Mouse (Mus musculus) lung, adult 2 months (tissue): Measurements from ENCODE around the gene Kin. TPM values are rescaled to one million over a fixed set of nuclear protein-coding genes. Genes with fewer than 3 reads are reported as not detected.

Experiments
- DNase-seq: peaks from one replicate; pipeline ENCODE4 v3.0.0; 2022
- H3K4me1 ChIP-seq: fragments of 200-500 bp; 2 replicates; pipeline ENCODE4 v1.6.1; 2011; ENCODE audit warnings: low read length; ENCODE audit not compliant: control insufficient read depth, insufficient read depth
- H3K4me3 ChIP-seq: fragments of 200-500 bp; replicated peaks from 2 replicates; pipeline ENCODE3; 2011; ENCODE audit warnings: low read depth, mild to moderate bottlenecking, control low read depth, low read length; ENCODE audit errors: extremely low read depth
- CTCF ChIP-seq: fragments of 200-500 bp; IDR thresholded peaks from 2 replicates; pipeline ENCODE4 v1.5.1; 2011; ENCODE audit warnings: mild to moderate bottlenecking, low read length, control low read depth; ENCODE audit not compliant: insufficient read depth
- POLR2A ChIP-seq: fragments of 200-500 bp; IDR thresholded peaks from 2 replicates; pipeline ENCODE4 v1.6.1; 2011; ENCODE audit warnings: low read depth, mild to moderate bottlenecking, control low read depth, low read length, borderline replicate concordance; ENCODE audit errors: extremely low read depth
- WGBS: fragments of 180-500 bp; shearing (Covaris S2); methylation state at CpG from one replicate; pipeline ENCODE4 v1.1.7; 2018; 5-methylcytosine and 5-hydroxymethylcytosine counted together
- polyA plus RNA-seq: library from polyadenylated mRNA; depleted of rRNA; stranded (reverse); fragments of >200 nt; gene quantifications from 2 replicates; pipeline ENCODE4 v1.2.3, GENCODE M21; 2012; rRNA removed

The Kin gene
- polyA plus RNA-seq, 1 experiment: 1.7 TPM

DNA sequence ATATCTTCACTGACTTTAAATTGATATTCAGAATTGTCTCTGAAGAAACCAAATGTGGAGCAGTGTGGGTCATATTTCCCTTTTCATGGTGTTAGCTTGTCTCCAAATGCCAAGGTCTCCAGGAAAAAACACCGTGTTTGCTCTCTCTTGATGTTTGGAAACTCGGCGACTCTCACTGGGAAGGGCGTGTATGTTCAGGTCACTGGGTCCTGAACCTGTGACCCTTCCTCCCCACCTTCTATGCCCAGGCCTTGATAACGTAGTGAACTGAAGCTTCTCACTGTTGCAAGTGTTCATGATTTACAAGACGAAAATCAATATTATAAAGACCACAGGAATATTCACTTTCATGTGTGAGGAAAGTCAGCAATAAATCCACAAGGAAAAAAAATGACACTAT lies 53.5 kb downstream of the Kin start:
- no peak for DNase-seq
- Histone ChIP-seq H3K4me1 (no peaks in the 10 kb centered on the region), H3K4me3 (no peak overlapping the region)
- 51% methylated on average over 6 of the region's 6 CpGs for WGBS
- TF ChIP-seq CTCF (no peak), POLR2A (no peak)

DNA sequence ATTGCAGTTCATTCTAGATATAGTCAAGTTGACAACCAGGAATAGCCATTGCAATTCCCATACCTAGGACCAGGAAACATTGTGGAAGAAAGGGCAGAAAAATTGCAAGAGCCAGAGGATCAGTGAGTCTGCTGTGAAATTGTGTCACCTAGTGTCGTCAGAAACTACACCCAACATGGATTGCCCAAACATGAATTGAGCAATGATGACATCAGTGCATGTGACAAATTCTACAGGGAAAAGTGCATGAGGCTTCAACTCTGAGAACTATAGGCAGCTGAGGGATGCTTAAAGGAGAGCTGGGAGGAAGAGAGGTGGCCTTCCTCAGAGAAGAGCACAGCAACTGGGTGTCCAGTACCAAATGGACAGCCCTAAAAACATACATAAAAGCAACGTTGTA lies 56.9 kb downstream of the Kin start:
- Histone ChIP-seq H3K4me3 (no peak overlapping the region), H3K4me1 (no peaks in the 10 kb centered on the region)
- WGBS: 69% methylated on average over 2 of the region's 2 CpGs
- TF ChIP-seq POLR2A: no peak
- TF ChIP-seq CTCF: no peak
- DNase-seq: no peak

DNA sequence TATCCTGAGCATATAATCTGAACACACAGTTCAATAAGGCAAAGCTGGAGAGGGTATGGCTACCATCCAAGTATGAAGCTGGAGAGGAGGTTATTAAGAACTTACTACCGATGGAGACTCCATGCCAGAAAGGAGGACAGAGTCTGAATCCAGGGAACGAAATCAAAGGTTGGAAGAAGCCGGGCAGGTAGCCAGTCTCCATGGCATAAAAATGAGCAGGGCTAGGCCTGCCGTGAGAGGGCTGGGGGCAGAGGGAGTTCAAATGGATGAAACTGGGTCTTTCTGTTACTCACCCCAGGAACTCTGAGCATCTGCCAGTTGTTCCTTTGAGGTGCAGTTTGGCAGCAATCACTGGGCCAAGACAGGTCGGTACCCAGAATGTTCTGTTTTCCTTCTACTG lies 60.1 kb downstream of the Kin start:
- TF ChIP-seq POLR2A (no peak), CTCF (no peak)
- DNase-seq: no peak
- H3K4me1 ChIP-seq: no peaks in the 10 kb centered on the region
- no peak overlapping the region for H3K4me3 ChIP-seq
- WGBS: 72% methylated on average over 5 of the region's 5 CpGs

Other genes starting within 250 kb of the Kin start
- not detected in 2 replicates for gene 4930412O13Rik, start 199.3 kb upstream of the Kin start, polyA plus RNA-seq
- not detected in 2 replicates for gene 9230102O04Rik, start 191.1 kb upstream of the Kin start, polyA plus RNA-seq
- 12.3 and 13.9 TPM in 2 replicates for gene Gata3, start 190.6 kb upstream of the Kin start, polyA plus RNA-seq
- 5.8 and 8.7 TPM in 2 replicates for gene Taf3, start 32.0 kb upstream of the Kin start, polyA plus RNA-seq
- 125 and 180 TPM in 2 replicates for gene Atp5c1, start 83 bp upstream of the Kin start, polyA plus RNA-seq
- 1.4 and 2.6 TPM in 2 replicates for gene Itih2, start 50.8 kb downstream of the Kin start, polyA plus RNA-seq
- gene Itih5, start 73.0 kb downstream of the Kin start, polyA plus RNA-seq: 3.4 and 4.8 TPM in 2 replicates